Mouse (Mus musculus): ENCODE data around the gene Ddx54. TPM values are rescaled to one million over a fixed set of nuclear protein-coding genes. Genes with fewer than 3 reads are reported as not detected.

Gene Ddx54
- polyA plus RNA-seq (2015; fragmentation: Nextera tagmentation; extraction: Ambion mirVana): 41.9 and 45.6 TPM in 2 replicates

DNA sequence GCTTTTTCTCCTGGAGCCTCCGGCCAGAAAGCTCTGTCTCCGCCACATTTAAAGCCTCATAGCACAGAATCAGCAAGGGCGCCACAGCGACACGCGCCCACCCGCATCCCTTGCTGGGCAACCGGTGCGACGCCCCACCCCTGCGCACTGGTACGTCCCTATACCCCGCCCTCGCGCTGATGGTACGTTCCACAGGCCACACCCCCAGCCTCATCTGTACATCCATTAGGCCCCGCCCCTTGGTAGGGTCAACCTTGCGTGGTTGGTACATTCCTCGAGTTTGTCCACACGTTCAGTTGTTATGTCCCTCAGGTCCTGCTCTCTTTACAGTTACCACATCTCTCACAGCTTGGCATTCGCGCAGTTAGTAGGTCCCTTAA is at the start of gene Ddx54, which contains the start of gene Rita1:
Ddx54 (plus strand) TSS at position 298 of the 380 bp plus-strand sequence.
Rita1 (minus strand) TSS at position 148 of the 380 bp plus-strand sequence.
- under 1% methylated on average over 22 of the region's 22 CpGs for WGBS
- peaks cover 6% of the 10 kb centered on the region; the same call in 1 of the 2 replicates for H3K9me3 ChIP-seq (replicated peaks; ENCODE audit: control insufficient read depth, low read length)
- H3K36me3 ChIP-seq (ENCODE audit: control insufficient read depth, insufficient read depth, low read length): peaks cover 15% of the 10 kb centered on the region
- peak within 1 kb of the TSS; percentile 93 for H3K4me3 ChIP-seq (replicated peaks; ENCODE audit: low read length)
- H3K4me1 ChIP-seq (ENCODE audit: control insufficient read depth, insufficient read depth, low read length): peaks cover 11% of the 10 kb centered on the region
- peak within 1 kb of the TSS; percentile 92 for H3K27ac ChIP-seq (ENCODE audit: low read length)
- H3K4me2 ChIP-seq (ENCODE audit: low read depth, low read length): peak within 1 kb of the TSS; percentile 90
- peak within 1 kb of the TSS; percentile 83 for H3K9ac ChIP-seq (ENCODE audit: low read length)
- peak; percentile 89 for ATAC-seq (ENCODE audit: insufficient read depth, low FRiP score)
- H3K27me3 ChIP-seq (ENCODE audit: control insufficient read depth, insufficient read depth, low read length): no peaks in the 10 kb centered on the region

DNA sequence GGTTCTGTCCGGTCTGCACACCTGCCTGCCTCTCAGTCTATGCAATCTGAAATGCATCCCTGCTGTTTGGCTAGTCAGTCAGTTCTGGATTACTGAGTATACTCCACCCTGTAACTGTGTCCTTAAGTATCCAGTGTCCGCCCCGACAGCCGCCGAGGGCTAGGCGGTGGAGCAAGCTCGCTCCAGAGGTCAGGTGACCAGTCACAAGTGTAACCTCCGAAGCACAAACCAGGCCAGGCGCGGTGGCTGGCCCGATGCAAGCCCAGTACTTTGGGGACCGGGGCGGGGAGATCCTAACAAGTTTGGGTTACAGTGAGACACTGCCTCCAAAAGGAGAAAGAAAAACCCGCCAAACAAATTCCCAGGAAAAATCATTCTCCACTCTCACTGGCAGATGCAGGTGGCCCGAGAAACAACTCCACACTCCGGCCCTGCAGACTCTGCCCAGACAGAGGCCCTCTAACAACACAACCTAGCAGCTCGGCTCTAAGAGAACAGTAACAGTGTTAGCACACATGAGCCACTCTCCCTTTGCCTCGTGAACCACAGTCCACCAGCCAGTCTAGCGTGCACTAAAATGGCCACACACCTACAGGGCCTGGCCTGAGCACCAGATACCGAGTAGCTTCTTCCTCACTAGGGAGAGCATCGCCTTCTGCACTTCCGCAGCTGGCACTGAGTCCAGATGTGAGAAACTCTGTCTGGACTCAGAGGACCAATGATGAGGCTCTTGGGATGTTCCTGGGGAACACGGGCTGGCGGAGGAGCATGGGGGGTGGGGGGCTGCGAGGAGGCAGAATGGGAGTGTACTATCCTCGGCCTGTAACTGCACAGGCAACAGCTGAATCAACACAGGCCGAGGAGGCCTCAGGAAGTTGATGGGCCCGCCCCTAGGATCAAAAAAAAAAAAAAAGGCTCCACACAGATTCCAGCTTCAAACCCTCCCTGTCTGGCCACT is 49.3 kb upstream of the Ddx54 start:
- H3K9ac ChIP-seq (ENCODE audit: low read length): peak overlapping the region; percentile 59
- H3K4me2 ChIP-seq (ENCODE audit: low read depth, low read length): peak overlapping the region; percentile 16; the same call in 1 of the 2 replicates
- ATAC-seq (ENCODE audit: insufficient read depth, low FRiP score): peak; percentile 74

DNA sequence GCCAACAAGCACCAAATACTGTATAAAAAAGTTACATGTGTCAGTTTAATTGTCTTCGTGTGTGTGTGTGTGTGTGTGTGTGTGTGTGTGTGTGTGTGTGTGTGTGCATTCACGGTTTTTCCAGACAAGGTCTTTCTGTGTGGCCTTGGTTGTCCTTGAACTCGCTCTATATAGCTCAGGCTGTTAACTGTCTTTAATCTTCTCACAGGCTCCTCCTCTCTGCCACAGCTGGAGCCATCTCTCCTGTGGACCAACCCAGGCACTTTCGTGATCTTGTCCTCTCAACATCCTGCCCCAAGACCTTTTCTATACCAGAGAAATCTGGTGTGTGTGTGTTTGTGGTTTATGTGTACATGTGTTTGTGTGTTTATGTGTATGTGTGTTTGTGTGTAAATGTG is 48.6 kb upstream of the Ddx54 start:
- 21% methylated on average over 4 of the region's 4 CpGs for WGBS
- no peaks in the 10 kb centered on the region for H3K9me3 ChIP-seq (replicated peaks; ENCODE audit: control insufficient read depth, low read length)
- peaks cover 80% of the 10 kb centered on the region for H3K4me1 ChIP-seq (ENCODE audit: control insufficient read depth, insufficient read depth, low read length)

More for the DNA sequence above, 49.3 kb upstream of the Ddx54 start:
- no peaks in the 10 kb centered on the region for H3K27me3 ChIP-seq (ENCODE audit: control insufficient read depth, insufficient read depth, low read length)
- peak overlapping the region; percentile 94 for H3K27ac ChIP-seq (ENCODE audit: low read length)
- H3K9me3 ChIP-seq (replicated peaks; ENCODE audit: control insufficient read depth, low read length): no peaks in the 10 kb centered on the region
- WGBS: 26% methylated on average over 28 of the region's 28 CpGs
- no peak overlapping the region for H3K4me3 ChIP-seq (replicated peaks; ENCODE audit: low read length)
- no peaks in the 10 kb centered on the region for H3K36me3 ChIP-seq (ENCODE audit: control insufficient read depth, insufficient read depth, low read length)
- peaks cover 80% of the 10 kb centered on the region for H3K4me1 ChIP-seq (ENCODE audit: control insufficient read depth, insufficient read depth, low read length)

GRCm38 (mm10) chr5:120565171-120565905 is 47.2 kb upstream of the Ddx54 start:
- Histone ChIP-seq H3K9ac (ENCODE audit: low read length) (peak overlapping the region; percentile 47), H3K9me3 (replicated peaks; ENCODE audit: control insufficient read depth, low read length) (no peaks in the 10 kb centered on the region), H3K27me3 (ENCODE audit: control insufficient read depth, insufficient read depth, low read length) (no peaks in the 10 kb centered on the region), H3K4me2 (ENCODE audit: low read depth, low read length) (no peak overlapping the region), H3K4me1 (ENCODE audit: control insufficient read depth, insufficient read depth, low read length) (peaks cover 79% of the 10 kb centered on the region), H3K36me3 (ENCODE audit: control insufficient read depth, insufficient read depth, low read length) (no peaks in the 10 kb centered on the region), H3K4me3 (replicated peaks; ENCODE audit: low read length) (no peak overlapping the region), H3K27ac (ENCODE audit: low read length) (peak overlapping the region; percentile 74)
- no peak for ATAC-seq (ENCODE audit: insufficient read depth, low FRiP score)
- 39% methylated on average over 15 of the region's 15 CpGs for WGBS

More for the DNA sequence above, 48.6 kb upstream of the Ddx54 start:
- ATAC-seq (ENCODE audit: insufficient read depth, low FRiP score): no peak
- peak overlapping the region; percentile 16; the same call in 1 of the 2 replicates for H3K4me2 ChIP-seq (ENCODE audit: low read depth, low read length)
- H3K9ac ChIP-seq (ENCODE audit: low read length): no peak overlapping the region
- H3K27ac ChIP-seq (ENCODE audit: low read length): peak overlapping the region; percentile 94
- H3K4me3 ChIP-seq (replicated peaks; ENCODE audit: low read length): no peak overlapping the region
- no peaks in the 10 kb centered on the region for H3K36me3 ChIP-seq (ENCODE audit: control insufficient read depth, insufficient read depth, low read length)
- H3K27me3 ChIP-seq (ENCODE audit: control insufficient read depth, insufficient read depth, low read length): no peaks in the 10 kb centered on the region

DNA sequence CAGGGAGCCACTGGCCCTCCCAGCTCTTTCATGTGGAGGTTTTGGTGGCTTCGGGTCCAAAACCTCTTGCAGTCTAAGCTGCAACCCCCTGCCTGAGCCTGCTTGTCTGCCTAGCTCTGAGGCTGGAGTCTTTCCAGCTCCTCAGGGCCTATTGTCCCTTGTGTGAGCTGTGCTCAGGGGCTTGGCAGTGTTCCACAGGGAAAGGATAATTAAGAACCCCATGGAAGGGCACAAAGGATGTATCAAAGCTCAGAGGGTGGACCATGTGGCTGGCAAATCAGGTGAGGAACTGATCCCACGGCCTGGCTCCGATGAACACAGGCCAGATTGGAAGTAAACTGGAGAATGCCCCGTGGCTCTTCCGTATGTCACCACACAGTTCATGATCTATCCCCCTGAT is 46.4 kb upstream of the Ddx54 start:
- Histone ChIP-seq H3K4me3 (replicated peaks; ENCODE audit: low read length) (no peak overlapping the region), H3K27ac (ENCODE audit: low read length) (peak overlapping the region; percentile 74), H3K9me3 (replicated peaks; ENCODE audit: control insufficient read depth, low read length) (no peaks in the 10 kb centered on the region), H3K4me1 (ENCODE audit: control insufficient read depth, insufficient read depth, low read length) (peaks cover 80% of the 10 kb centered on the region), H3K4me2 (ENCODE audit: low read depth, low read length) (no peak overlapping the region; the same call in 1 of the 2 replicates), H3K36me3 (ENCODE audit: control insufficient read depth, insufficient read depth, low read length) (no peaks in the 10 kb centered on the region), H3K27me3 (ENCODE audit: control insufficient read depth, insufficient read depth, low read length) (no peaks in the 10 kb centered on the region), H3K9ac (ENCODE audit: low read length) (peak overlapping the region; percentile 47)
- no peak for ATAC-seq (ENCODE audit: insufficient read depth, low FRiP score)
- 52% methylated on average over 5 of the region's 5 CpGs for WGBS

DNA sequence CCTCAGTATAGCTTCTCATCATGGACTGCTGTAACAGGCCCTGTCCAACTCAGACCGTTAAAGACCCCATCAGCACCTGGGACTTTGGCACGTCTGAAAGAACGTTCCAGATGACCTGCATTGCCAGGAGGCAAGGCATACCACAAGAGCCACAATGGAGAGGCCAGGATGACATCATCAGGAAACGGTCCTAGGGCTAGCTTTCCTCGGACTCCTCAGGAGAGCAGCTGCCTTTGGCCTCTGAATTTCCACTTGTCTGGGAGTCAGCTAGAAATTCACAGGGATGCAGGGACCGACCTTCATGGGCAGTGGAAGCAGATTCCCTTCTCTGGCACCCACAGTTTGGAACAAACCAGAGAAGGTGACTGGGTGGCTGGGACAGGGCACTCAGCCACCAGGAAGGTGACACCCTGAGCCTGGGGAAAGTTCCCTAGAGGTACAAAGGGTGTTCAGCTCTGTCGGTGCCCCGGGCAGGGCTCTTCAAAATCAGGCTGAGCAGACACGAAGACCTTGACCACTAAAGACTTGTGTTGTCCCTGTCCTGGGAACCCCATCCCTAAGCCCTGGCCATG is 45.8 kb upstream of the Ddx54 start:
- H3K4me2 ChIP-seq (ENCODE audit: low read depth, low read length): no peak overlapping the region
- H3K9me3 ChIP-seq (replicated peaks; ENCODE audit: control insufficient read depth, low read length): no peaks in the 10 kb centered on the region
- no peaks in the 10 kb centered on the region for H3K36me3 ChIP-seq (ENCODE audit: control insufficient read depth, insufficient read depth, low read length)
- H3K27ac ChIP-seq (ENCODE audit: low read length): peak overlapping the region; percentile 74
- H3K9ac ChIP-seq (ENCODE audit: low read length): peak overlapping the region; percentile 47
- no peaks in the 10 kb centered on the region for H3K27me3 ChIP-seq (ENCODE audit: control insufficient read depth, insufficient read depth, low read length)
- H3K4me3 ChIP-seq (replicated peaks; ENCODE audit: low read length): no peak overlapping the region
- ATAC-seq (ENCODE audit: insufficient read depth, low FRiP score): no peak
- 59% methylated on average over 9 of the region's 9 CpGs for WGBS
- peaks cover 84% of the 10 kb centered on the region for H3K4me1 ChIP-seq (ENCODE audit: control insufficient read depth, insufficient read depth, low read length)

DNA sequence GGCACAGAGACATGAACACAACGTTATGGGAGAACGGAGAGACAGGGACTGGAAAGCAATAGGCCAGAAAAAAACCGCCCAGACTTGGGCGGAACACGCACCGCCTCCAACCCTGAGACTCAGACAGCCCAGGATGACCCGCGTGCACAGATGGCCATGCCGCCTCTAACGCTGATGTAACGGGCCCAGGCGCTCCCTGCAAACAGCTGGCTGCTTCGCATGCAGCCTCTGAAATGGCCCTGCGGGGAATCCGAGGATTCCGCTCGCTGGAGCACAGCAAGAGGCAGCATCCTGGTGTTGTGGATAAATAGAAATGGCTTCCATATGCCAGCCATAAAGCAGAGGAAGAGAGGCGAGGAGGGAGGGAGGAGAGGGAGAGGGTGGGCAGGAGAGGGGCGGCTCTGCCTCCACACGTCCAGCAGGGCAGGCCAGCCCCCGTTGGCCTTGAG is 45.3 kb upstream of the Ddx54 start:
- peak overlapping the region; percentile 47 for H3K9ac ChIP-seq (ENCODE audit: low read length)

DNA sequence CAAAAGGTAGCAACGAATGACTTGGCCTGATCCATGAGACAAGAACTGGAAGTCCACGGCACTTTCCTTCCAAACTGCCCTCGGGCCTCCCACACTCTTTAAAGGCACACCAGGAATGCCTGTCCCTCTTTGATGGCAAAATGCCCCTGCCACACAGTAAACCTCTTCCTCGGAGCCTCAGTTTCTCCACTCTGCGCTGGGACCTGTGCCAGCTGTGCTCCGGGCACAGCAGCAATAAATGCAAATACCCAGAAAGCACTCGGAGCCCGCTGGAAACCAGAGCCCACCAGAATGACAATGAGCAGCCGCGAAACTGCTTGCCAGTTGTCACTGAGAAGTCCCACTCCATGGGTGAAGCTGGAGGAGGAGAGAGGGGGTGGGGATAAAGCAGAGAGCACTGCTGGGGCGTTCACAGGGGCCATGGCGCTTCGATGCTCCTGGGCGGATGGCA is 44.8 kb upstream of the Ddx54 start:
- H3K36me3 ChIP-seq (ENCODE audit: control insufficient read depth, insufficient read depth, low read length): no peaks in the 10 kb centered on the region
- H3K27ac ChIP-seq (ENCODE audit: low read length): peak overlapping the region; percentile 74
- WGBS: 63% methylated on average over 14 of the region's 14 CpGs
- no peak overlapping the region for H3K4me3 ChIP-seq (replicated peaks; ENCODE audit: low read length)
- H3K9ac ChIP-seq (ENCODE audit: low read length): peak overlapping the region; percentile 47
- ATAC-seq (ENCODE audit: insufficient read depth, low FRiP score): no peak
- no peaks in the 10 kb centered on the region for H3K9me3 ChIP-seq (replicated peaks; ENCODE audit: control insufficient read depth, low read length)
- H3K27me3 ChIP-seq (ENCODE audit: control insufficient read depth, insufficient read depth, low read length): no peaks in the 10 kb centered on the region
- H3K4me1 ChIP-seq (ENCODE audit: control insufficient read depth, insufficient read depth, low read length): peaks cover 86% of the 10 kb centered on the region
- no peak overlapping the region for H3K4me2 ChIP-seq (ENCODE audit: low read depth, low read length)

More for the DNA sequence above, 45.3 kb upstream of the Ddx54 start:
- Histone ChIP-seq H3K4me1 (ENCODE audit: control insufficient read depth, insufficient read depth, low read length) (peaks cover 87% of the 10 kb centered on the region), H3K4me2 (ENCODE audit: low read depth, low read length) (no peak overlapping the region), H3K27ac (ENCODE audit: low read length) (peak overlapping the region; percentile 74), H3K27me3 (ENCODE audit: control insufficient read depth, insufficient read depth, low read length) (no peaks in the 10 kb centered on the region), H3K9me3 (replicated peaks; ENCODE audit: control insufficient read depth, low read length) (no peaks in the 10 kb centered on the region), H3K4me3 (replicated peaks; ENCODE audit: low read length) (no peak overlapping the region), H3K36me3 (ENCODE audit: control insufficient read depth, insufficient read depth, low read length) (no peaks in the 10 kb centered on the region)
- ATAC-seq (ENCODE audit: insufficient read depth, low FRiP score): no peak
- 43% methylated on average over 21 of the region's 21 CpGs for WGBS

Data from stomach, embryonic 16.5 days (tissue).